Mouse (Mus musculus): ENCODE measurements around the gene Cox7a2l. TPM values are rescaled to one million over a fixed set of nuclear protein-coding genes. Genes with fewer than 3 reads are reported as not detected.

The Cox7a2l gene
- polyA plus RNA-seq, 1 experiment from 2014 or later: 205 TPM

DNA sequence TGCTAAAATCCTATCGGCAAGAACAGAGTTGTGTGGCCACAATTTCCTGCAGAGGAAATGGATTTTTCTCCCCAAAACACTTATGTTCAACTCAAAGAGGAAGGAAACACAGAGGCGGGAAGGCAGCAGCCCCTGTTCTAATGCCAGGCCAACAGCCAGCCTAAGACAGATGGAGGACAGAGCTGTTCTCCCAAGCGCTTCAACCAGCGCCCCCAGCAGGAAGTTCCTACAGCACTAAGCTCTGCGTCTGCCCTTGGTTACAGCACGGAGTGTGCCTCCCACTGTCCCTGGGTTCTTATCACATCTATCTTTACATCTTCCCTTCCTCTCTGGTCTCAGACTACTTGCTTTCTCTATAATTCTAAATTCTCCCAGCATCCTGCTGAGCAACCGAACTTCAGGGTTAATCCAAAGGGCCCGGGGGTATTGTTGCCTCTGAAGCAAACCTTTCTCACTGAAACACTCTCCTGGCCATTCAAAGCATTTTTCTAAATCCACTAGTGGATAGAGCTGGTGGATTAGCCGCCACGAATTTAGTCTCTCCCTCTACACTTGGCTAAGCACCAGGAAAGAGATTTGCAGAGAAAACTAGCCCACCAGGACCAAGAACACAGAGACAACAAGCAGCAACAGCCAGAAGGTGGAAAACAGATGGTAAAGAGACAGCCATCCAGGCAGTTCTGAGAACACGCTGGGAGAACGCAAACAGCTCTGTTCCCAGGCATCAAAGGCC, 31.5 kb upstream of the Cox7a2l start:
- H3K4me3 ChIP-seq (ENCODE audit: low read depth, low read length): no peak overlapping the region
- ATAC-seq (ENCODE audit: low read depth): no peak
- H3K9ac ChIP-seq (replicated peaks; ENCODE audit: low read depth, low read length): no peak overlapping the region
- WGBS: 35% methylated on average over 12 of the region's 12 CpGs
- H3K4me2 ChIP-seq (ENCODE audit: low read depth, low read length): no peak overlapping the region
- H3K4me1 ChIP-seq (ENCODE audit: control insufficient read depth, insufficient read depth, low read length): peaks cover 11% of the 10 kb centered on the region; the same call in 1 of the 2 replicates
- H3K9me3 ChIP-seq (ENCODE audit: control insufficient read depth, low read length): no peaks in the 10 kb centered on the region
- H3K27me3 ChIP-seq (ENCODE audit: control insufficient read depth, insufficient read depth, low read length): no peaks in the 10 kb centered on the region
- no peaks in the 10 kb centered on the region for H3K36me3 ChIP-seq (ENCODE audit: control insufficient read depth, insufficient read depth, low read length)
- H3K27ac ChIP-seq (ENCODE audit: low read depth, low read length): no peak overlapping the region

DNA sequence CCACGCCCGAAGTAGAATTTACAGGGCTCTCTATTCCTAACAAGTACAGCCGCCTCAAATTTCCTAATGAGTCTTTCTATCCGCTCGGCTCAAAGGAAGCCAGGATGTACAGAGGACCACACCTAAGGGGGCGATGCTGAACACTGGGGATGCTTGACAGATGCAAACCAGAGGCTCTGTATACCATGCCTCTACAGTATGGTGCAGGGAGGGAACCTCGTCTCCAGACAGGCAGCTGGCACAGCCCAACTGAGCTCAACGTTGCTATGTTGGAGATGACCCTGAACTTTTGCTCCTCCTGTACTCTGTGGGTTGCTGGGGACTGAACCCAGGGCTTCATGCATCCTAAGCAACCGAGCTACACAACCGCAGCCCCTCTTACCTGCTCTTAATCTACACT, 30.0 kb upstream of the Cox7a2l start:
- no peaks in the 10 kb centered on the region for H3K27me3 ChIP-seq (ENCODE audit: control insufficient read depth, insufficient read depth, low read length)
- no peaks in the 10 kb centered on the region for H3K9me3 ChIP-seq (ENCODE audit: control insufficient read depth, low read length)
- WGBS: 49% methylated on average over 10 of the region's 10 CpGs
- no peaks in the 10 kb centered on the region for H3K36me3 ChIP-seq (ENCODE audit: control insufficient read depth, insufficient read depth, low read length)
- H3K4me1 ChIP-seq (ENCODE audit: control insufficient read depth, insufficient read depth, low read length): peaks cover 11% of the 10 kb centered on the region; the same call in 1 of the 2 replicates
- H3K4me2 ChIP-seq (ENCODE audit: low read depth, low read length): no peak overlapping the region
- no peak for ATAC-seq (ENCODE audit: low read depth)
- H3K4me3 ChIP-seq (ENCODE audit: low read depth, low read length): no peak overlapping the region
- no peak overlapping the region for H3K9ac ChIP-seq (replicated peaks; ENCODE audit: low read depth, low read length)
- no peak overlapping the region for H3K27ac ChIP-seq (ENCODE audit: low read depth, low read length)

DNA sequence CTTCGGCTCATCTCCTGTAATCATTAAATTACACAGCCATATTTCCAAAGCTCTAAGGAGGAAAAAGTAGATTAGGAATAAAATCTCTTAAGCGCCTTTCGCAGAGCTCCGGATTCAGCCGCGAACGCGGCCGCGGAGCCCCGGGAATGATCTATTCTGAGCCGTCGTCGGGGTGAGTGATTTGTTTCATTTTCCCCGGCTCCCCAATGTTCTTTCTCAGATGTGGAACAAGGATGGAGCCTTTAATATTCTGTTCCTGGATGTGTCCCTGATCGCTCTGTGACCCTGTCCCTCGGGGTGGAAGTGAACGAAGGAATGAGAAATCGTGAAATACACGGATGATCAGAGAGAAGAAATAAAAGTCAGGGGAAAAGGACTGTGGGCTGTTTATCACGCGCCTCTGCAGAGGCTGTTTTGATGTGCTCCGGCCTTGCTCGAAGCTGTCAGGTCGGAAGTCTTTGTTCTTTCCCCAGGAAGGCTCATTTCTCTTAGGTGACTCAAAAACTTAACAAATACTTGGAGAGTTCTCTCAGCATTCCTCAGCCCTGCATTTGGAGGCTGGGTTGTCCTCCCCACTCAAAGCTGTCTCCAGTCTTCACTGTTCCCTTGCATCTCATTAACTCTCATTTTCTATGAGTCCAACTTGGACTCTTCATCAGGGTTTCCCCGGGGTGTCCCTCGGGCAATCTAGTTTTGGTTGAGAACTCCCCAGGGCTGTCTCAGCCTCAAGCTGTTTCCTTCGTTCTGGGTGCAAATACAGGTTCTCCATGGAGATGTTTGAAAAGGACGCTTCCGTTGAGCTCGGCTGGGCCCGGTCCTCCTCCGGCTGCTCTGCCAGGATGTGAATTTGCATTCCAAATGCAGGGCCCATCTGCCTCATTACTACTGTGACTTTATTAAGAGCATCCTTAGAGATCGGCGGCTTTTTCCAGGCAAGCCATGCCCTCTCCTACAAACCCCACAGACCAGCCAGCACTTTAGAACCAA, 28.9 kb upstream of the Cox7a2l start:
- H3K4me2 ChIP-seq (ENCODE audit: low read depth, low read length): peak overlapping the region; percentile 38
- H3K36me3 ChIP-seq (ENCODE audit: control insufficient read depth, insufficient read depth, low read length): no peaks in the 10 kb centered on the region
- H3K4me1 ChIP-seq (ENCODE audit: control insufficient read depth, insufficient read depth, low read length): peaks cover 11% of the 10 kb centered on the region; the same call in 1 of the 2 replicates
- H3K9me3 ChIP-seq (ENCODE audit: control insufficient read depth, low read length): no peaks in the 10 kb centered on the region
- peak overlapping the region; percentile 16; the same call in 1 of the 2 replicates for H3K4me3 ChIP-seq (ENCODE audit: low read depth, low read length)
- peak; percentile 80 for ATAC-seq (ENCODE audit: low read depth)
- peak overlapping the region; percentile 29; the same call in 1 of the 2 replicates for H3K27ac ChIP-seq (ENCODE audit: low read depth, low read length)
- 4% methylated on average over 35 of the region's 35 CpGs for WGBS
- no peaks in the 10 kb centered on the region for H3K27me3 ChIP-seq (ENCODE audit: control insufficient read depth, insufficient read depth, low read length)
- peak overlapping the region; percentile 39; the same call in 1 of the 2 replicates for H3K9ac ChIP-seq (replicated peaks; ENCODE audit: low read depth, low read length)

DNA sequence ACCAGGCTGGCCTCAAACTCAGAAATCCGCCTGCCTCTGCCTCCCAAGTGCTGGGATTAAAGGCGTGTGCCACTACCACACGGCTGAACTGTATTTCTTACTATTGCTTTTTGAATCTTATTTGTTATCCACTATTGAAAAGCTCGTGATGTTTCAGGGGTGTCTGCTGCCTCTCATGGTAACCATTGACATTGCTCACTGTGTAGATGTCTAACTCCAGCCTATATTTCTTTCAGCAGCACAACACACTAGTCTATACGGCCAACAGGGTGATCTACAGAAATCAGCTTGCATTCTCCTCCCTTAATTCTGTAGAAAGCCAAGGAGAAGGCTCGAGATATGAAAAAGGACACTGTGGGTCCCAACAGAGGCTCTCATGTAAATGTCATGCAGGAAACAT, 28.1 kb upstream of the Cox7a2l start:
- H3K27me3 ChIP-seq (ENCODE audit: control insufficient read depth, insufficient read depth, low read length): no peaks in the 10 kb centered on the region
- no peak overlapping the region for H3K4me3 ChIP-seq (ENCODE audit: low read depth, low read length)
- no peak overlapping the region for H3K9ac ChIP-seq (replicated peaks; ENCODE audit: low read depth, low read length)
- H3K36me3 ChIP-seq (ENCODE audit: control insufficient read depth, insufficient read depth, low read length): no peaks in the 10 kb centered on the region
- 58% methylated on average over 6 of the region's 6 CpGs for WGBS
- H3K9me3 ChIP-seq (ENCODE audit: control insufficient read depth, low read length): no peaks in the 10 kb centered on the region
- peak overlapping the region; percentile 38 for H3K4me2 ChIP-seq (ENCODE audit: low read depth, low read length)
- peak; percentile 35; the same call in 1 of the 2 replicates for ATAC-seq (ENCODE audit: low read depth)
- peaks cover 11% of the 10 kb centered on the region; the same call in 1 of the 2 replicates for H3K4me1 ChIP-seq (ENCODE audit: control insufficient read depth, insufficient read depth, low read length)
- 0 out of 2 replicates have a peak overlapping the region, but pooled peaks have one; percentile 16 for H3K27ac ChIP-seq (ENCODE audit: low read depth, low read length)

DNA sequence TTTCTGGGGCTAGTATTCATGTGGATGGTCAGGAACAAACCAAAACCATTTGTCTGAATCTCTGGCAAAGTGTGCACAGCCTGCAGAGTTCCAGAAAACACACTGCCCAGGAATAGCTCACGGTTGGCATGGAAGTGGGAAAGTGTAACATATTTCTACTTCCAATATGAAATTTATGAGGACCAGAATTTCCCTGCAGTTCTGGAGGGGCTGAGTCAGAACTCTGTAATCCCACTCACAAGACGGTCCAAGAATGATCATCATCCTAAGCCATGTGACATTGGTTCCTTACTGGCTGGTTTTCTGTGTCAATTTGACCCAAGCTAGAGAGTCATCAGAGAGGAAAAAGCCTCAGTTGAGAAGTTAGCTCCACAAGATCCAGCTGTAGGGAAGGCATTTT, 25.3 kb upstream of the Cox7a2l start:
- H3K4me1 ChIP-seq (ENCODE audit: control insufficient read depth, insufficient read depth, low read length): peaks cover 11% of the 10 kb centered on the region; the same call in 1 of the 2 replicates

DNA sequence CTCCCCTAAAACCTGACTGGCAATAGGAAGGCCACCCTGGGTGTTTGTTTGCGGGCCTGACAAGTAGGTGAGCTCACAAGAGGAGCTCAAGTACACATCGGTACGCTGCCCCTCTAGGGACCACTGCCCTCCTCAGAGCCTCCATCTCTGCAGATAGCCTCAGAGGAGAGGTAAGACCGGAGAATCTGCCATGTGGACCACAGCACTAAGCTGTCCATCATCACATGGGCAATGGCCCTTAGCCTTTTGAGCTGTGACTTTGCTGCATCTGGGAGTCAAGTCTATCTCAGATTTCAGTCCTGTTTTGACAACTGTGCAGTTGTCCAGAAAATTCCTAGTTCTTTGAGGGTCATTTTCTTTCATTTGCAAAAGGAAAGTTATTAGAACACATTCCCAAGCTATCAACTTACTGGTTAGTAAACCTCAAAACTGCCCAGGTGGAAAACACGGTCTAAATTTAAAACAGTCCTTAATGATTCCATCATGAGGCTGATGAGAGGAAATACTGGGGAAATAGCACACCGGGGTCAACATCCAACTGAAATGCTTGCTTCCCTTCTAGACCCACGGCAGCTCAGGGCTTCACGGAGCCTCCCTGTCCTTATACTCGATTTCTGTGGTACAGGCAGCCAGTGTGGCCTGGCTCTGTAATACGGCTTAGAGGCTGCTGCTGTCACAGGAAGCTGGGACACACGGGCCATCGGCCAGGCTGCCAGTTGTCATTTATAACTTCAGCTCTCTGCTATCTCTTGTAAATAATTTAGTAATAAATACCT, 22.3 kb upstream of the Cox7a2l start:
- H3K4me3 ChIP-seq (ENCODE audit: low read depth, low read length): no peak overlapping the region
- no peak for ATAC-seq (ENCODE audit: low read depth)
- no peaks in the 10 kb centered on the region for H3K36me3 ChIP-seq (ENCODE audit: control insufficient read depth, insufficient read depth, low read length)
- H3K9ac ChIP-seq (replicated peaks; ENCODE audit: low read depth, low read length): no peak overlapping the region
- H3K27ac ChIP-seq (ENCODE audit: low read depth, low read length): no peak overlapping the region
- no peak overlapping the region for H3K4me2 ChIP-seq (ENCODE audit: low read depth, low read length)
- H3K9me3 ChIP-seq (ENCODE audit: control insufficient read depth, low read length): no peaks in the 10 kb centered on the region
- H3K27me3 ChIP-seq (ENCODE audit: control insufficient read depth, insufficient read depth, low read length): no peaks in the 10 kb centered on the region
- WGBS: 76% methylated on average over 12 of the region's 12 CpGs
- H3K4me1 ChIP-seq (ENCODE audit: control insufficient read depth, insufficient read depth, low read length): no peaks in the 10 kb centered on the region

More for the DNA sequence above, 25.3 kb upstream of the Cox7a2l start:
- no peaks in the 10 kb centered on the region for H3K27me3 ChIP-seq (ENCODE audit: control insufficient read depth, insufficient read depth, low read length)
- ATAC-seq (ENCODE audit: low read depth): no peak
- no peaks in the 10 kb centered on the region for H3K9me3 ChIP-seq (ENCODE audit: control insufficient read depth, low read length)
- H3K9ac ChIP-seq (replicated peaks; ENCODE audit: low read depth, low read length): no peak overlapping the region
- no peaks in the 10 kb centered on the region for H3K36me3 ChIP-seq (ENCODE audit: control insufficient read depth, insufficient read depth, low read length)
- 86% methylated on average over 2 of the region's 2 CpGs for WGBS
- H3K27ac ChIP-seq (ENCODE audit: low read depth, low read length): no peak overlapping the region
- H3K4me3 ChIP-seq (ENCODE audit: low read depth, low read length): no peak overlapping the region
- no peak overlapping the region for H3K4me2 ChIP-seq (ENCODE audit: low read depth, low read length)

DNA sequence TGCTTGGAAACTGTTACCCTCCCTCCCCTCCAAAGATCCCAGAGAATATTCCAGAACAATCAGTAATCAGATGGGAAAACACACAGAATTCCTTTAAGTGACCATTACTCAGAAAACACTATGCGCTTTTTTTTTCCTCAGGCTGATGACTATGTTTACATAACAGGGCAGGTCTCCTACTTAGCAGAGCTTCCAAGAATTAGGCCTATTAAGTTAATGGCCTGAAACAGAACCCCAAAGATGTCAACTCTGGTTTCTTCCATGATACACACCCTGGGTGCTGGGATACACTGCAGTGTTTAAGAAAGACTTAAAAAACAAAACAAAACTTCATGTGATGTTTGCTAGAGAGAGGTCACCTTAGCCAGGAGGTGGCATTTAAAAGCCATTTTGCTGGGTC, 21.6 kb upstream of the Cox7a2l start:
- Histone ChIP-seq H3K9ac (replicated peaks; ENCODE audit: low read depth, low read length) (no peak overlapping the region; the same call in 1 of the 2 replicates), H3K27me3 (ENCODE audit: control insufficient read depth, insufficient read depth, low read length) (no peaks in the 10 kb centered on the region), H3K4me1 (ENCODE audit: control insufficient read depth, insufficient read depth, low read length) (no peaks in the 10 kb centered on the region), H3K4me2 (ENCODE audit: low read depth, low read length) (no peak overlapping the region), H3K9me3 (ENCODE audit: control insufficient read depth, low read length) (no peaks in the 10 kb centered on the region), H3K4me3 (ENCODE audit: low read depth, low read length) (no peak overlapping the region), H3K27ac (ENCODE audit: low read depth, low read length) (0 out of 2 replicates have a peak overlapping the region, but pooled peaks have one; percentile 12), H3K36me3 (ENCODE audit: control insufficient read depth, insufficient read depth, low read length) (no peaks in the 10 kb centered on the region)
- WGBS: 65% methylated on average over 1 of the region's 1 CpGs
- ATAC-seq (ENCODE audit: low read depth): no peak

DNA sequence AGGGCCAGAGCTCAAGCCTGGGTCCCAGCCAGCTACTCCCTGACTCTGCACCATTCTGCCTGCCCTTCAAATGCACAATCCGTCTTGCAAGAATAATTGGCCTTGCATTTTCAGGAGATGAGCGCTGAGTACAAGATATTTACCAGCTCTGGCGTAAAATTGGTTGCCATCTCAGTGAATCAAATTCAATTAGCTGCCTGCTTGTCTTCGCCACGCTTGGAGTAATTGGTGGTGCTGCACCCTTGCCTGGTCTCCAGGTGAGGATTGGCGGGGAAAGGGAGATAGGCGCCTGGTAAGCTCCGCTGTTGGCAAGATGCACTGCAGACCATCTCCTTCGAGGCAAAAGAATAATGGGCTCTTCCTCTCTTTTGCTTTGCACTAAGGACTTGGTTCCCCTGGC, 21.0 kb upstream of the Cox7a2l start:
- no peaks in the 10 kb centered on the region for H3K36me3 ChIP-seq (ENCODE audit: control insufficient read depth, insufficient read depth, low read length)
- no peak overlapping the region for H3K4me2 ChIP-seq (ENCODE audit: low read depth, low read length)
- 45% methylated on average over 9 of the region's 9 CpGs for WGBS
- no peaks in the 10 kb centered on the region for H3K4me1 ChIP-seq (ENCODE audit: control insufficient read depth, insufficient read depth, low read length)
- H3K9ac ChIP-seq (replicated peaks; ENCODE audit: low read depth, low read length): no peak overlapping the region; the same call in 1 of the 2 replicates
- ATAC-seq (ENCODE audit: low read depth): no peak
- no peaks in the 10 kb centered on the region for H3K9me3 ChIP-seq (ENCODE audit: control insufficient read depth, low read length)
- H3K4me3 ChIP-seq (ENCODE audit: low read depth, low read length): no peak overlapping the region
- no peaks in the 10 kb centered on the region for H3K27me3 ChIP-seq (ENCODE audit: control insufficient read depth, insufficient read depth, low read length)
- 0 out of 2 replicates have a peak overlapping the region, but pooled peaks have one; percentile 12 for H3K27ac ChIP-seq (ENCODE audit: low read depth, low read length)

Measured in neural tube, embryonic 14.5 days (tissue).